Mouse (Mus musculus) c-Kit-positive CD71-positive TER-119-negative erythroid progenitor cells, embryonic 14.5 days (primary cell): ENCODE measurements at regions not wholly inside any gene's neighbourhood (a gene's known extent, or its start where the extent isn't known, plus 50 kb on each side); places are given as distances from the start of the nearest gene placed in this dataset.
"Not testable (repeated sequence)": the region's sequence is repeated elsewhere in the genome, so short reads cannot be mapped to it uniquely, and the experiment has no call there.

Experiments used
- DNase-seq: peaks from one replicate; pipeline ENCODE4 v3.0.0-alpha.2; 2013; ENCODE audit warnings: low read depth

DNA sequence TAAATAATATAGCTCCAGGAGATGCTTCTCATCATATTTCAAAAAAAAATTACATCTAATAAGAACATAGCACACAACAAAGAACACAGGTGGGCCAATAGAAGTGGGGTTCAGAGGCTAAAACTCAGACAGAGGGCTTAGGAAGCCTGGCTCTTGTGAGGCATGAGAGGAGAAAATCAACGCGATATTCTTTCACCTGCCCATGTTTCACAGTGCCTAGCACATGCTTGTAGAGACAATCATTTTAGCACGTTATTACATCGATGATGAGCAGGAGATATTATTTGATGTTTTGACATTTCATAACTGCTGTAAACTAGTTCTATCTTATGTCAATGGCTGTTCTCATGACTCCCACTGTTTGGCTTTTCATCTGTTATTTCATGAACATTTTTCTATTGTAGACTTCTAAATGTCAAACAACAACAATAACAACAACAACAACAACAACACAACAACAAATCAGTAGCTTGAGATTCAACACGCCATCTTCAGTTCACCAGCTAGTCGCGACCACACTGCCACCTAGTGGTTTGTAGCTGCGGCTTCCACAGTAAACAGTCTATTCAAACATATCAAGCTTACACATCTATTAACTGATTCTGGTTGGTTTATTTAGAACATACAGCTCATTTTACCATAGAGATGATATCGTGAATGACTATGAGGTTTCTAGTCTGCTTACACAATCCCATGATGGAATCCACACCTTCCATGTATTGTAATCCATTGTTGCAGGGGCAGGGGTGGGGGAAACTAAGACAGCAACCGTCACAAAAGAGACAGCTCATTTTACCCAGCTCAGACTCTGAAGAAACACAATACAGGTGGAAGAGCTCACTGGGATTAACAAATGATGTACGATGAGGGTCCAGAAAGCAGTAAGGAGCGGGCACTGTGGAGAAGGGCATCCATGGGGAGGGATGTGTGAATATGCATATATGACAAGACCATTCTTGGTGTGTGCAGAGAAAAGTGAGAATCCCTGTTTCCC lies 60.5 kb upstream of the Tmem200a start:
- DNase-seq = peak; percentile 4

DNA sequence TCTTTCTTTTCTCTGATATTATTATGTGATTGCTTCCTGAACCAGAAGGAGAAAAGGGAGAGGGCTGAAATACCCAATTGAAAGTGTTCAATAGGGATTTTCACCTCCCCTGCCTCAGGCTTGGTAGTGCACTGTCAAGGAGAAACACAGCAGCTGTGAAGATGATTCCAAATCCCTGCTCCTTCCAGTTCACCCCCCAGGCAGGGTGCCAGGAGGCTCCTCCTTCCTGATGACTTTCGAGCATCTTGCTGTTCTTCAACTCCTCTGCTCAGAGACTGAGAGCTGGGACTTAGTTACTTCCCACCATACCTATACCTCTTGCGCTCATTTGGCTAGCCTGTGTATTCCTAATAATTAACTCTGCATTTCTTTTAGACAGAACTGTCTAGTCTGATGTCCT lies 73.7 kb upstream of the Tmem200a start:
- no peak for DNase-seq

DNA sequence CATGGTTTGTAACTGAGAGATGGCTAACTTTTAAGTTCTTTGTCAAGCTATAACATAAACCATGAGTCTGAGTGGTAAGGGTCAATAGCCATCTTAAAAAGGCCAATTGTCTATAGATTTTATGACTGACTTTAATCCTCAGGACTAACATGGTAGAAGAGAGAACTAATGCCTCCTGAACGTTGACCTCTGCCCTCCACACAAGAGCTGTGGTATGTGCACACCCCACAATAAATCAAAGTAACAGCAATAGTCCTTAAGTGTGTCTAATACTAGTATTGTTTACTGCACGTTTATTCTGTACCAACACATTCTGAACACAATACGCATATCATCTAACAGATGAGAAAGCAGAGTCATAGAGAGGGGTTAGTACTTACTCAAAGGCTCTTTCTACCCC lies 70.7 kb upstream of the Samd3 start:
- no peak for DNase-seq

- DNase-seq = not testable (repeated sequence)
Observed at GRCm38 (mm10) chr10:26161139-26161538, 68.4 kb upstream of the Samd3 start.

DNA sequence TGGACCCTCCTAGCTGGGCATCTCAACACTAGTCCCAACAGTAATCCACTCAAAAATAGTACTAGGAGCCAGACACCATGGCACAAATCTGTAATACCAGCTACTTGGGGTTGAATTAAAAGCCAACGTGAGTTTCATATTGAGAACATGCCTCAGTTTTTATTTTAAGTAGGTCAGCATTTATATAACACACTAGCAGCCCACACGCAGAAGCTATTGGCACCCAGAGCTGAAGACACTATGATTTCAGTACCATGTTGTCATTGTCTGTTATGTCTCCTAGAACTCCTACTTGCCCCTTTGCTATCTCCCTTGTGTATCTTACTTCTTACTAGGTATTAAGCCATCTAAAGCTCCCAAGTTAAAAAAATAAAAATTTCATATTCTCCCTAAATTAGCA lies 65.0 kb upstream of the Samd3 start:
- DNase-seq = no peak

DNA sequence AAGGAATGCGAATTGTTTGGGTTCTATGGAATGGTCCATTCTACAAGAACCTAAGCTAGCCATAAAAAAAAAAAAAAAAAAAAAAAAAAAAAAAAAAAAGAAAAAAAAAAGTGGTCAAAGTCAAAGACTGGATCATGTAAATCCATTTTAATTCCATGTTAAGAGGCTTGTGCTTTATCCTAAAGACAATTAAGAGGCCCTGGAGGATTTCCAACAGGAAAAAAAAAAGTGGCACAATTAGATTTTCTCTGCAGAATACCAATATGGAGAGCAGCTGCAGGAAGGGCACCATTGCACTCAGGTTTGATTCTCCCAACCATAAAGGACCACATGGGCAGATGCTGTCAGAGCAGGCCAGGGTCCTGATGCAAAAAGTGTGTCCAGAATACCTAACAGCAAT lies 51.9 kb upstream of the Samd3 start:
- no peak for DNase-seq

DNA sequence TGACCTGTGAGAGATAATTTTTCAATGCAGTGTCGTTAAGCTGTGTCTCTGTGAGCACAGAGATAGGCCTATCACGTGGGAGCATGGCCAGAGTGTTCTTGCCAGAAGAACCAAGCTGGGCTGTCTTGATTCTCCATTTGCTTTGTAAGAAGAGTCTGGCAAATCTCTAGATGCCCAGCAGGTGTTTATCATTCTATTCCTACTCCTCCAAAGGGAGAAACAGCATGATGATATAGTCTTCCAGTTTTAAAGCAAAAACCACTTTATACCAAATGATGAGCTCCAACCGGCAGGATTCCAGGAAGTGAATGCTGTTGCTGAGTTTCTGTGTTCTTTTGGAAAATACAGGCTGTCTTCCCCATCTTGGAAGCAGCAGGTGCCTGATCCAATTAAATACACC lies 51.2 kb upstream of the Samd3 start:
- DNase-seq = no peak
